Mouse (Mus musculus): ENCODE results near the gene Hnrnpa1. TPM values are rescaled to one million over a fixed set of nuclear protein-coding genes. Genes with fewer than 3 reads are reported as not detected.

The Hnrnpa1 gene
- polyA plus RNA-seq (2014; fragmentation: Nextera tagmentation; extraction: Ambion mirVana) = 1,022 and 1,035 TPM in 2 replicates

DNA sequence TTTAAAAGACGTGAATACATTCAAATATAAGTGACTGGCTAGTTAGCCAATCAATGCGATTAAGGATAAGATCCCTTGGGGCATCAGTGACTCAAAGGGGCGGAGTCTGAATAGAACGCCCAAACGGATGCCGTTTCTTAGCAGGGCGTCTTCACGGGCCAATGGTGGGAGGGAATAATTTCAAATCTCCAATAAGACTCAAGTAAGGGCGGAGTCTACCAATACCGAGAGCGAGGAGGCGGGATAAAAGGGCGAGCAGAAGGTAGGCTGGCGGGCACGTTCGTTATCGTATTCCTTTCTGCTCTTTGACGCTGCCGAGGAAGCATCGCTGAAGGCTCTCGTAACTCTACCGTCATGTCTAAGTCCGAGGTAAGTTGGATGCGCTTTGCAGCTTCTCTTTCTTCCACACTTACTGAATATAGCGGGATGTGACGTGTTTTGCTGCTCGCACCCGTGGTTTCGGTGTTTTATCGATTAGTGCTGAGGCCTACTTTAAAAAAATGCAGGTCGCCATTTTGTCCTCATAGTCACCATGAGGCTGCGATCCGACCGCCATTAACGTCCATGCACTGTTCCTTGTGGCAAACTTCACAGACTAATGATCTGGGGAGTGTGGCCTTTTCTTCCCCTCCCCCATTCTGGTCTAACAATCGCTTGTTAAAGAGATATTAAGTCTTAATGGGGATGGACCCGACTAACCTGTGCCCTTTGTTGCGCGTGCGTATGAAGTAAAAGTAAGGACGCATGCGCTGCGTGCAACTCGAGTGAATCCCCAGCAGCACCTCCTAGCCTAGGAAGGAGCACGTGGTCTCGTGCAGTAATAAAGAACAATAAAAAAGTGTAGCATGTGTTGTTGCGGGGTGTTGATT, at the start of gene Hnrnpa1:
Gene Hnrnpa1, plus strand, starts transcription at position 273 of the 869 bp plus-strand sequence.
- H3K4me2 ChIP-seq = peak within 1 kb of the TSS; percentile 82
- peak within 1 kb of the TSS; percentile 93 for H3K27ac ChIP-seq (ENCODE audit: low read depth)
- ATAC-seq (ENCODE audit: insufficient read depth) = peak; percentile 89
- TF ChIP-seq CTCF (IDR thresholded peaks at IDR 0.05; ENCODE audit: low read depth) = no peak
- WGBS = under 1% methylated on average over 47 of the region's 47 CpGs
- H3K9ac ChIP-seq = peak within 1 kb of the TSS; percentile 80
- no peaks in the 10 kb centered on the region for H3K9me3 ChIP-seq (ENCODE audit: low read depth, low read length)
- peak; percentile 99 for DNase-seq
- H3K4me1 ChIP-seq (ENCODE audit: insufficient read depth) = peaks cover 13% of the 10 kb centered on the region; the same call in 1 of the 2 replicates
- no peaks in the 10 kb centered on the region for H3K27me3 ChIP-seq (ENCODE audit: insufficient read depth, low read length)
- H3K36me3 ChIP-seq (ENCODE audit: insufficient read depth) = peaks cover 50% of the 10 kb centered on the region
- peak within 1 kb of the TSS; percentile 60 for H3K4me3 ChIP-seq (ENCODE audit: low read depth, low read length)

DNA sequence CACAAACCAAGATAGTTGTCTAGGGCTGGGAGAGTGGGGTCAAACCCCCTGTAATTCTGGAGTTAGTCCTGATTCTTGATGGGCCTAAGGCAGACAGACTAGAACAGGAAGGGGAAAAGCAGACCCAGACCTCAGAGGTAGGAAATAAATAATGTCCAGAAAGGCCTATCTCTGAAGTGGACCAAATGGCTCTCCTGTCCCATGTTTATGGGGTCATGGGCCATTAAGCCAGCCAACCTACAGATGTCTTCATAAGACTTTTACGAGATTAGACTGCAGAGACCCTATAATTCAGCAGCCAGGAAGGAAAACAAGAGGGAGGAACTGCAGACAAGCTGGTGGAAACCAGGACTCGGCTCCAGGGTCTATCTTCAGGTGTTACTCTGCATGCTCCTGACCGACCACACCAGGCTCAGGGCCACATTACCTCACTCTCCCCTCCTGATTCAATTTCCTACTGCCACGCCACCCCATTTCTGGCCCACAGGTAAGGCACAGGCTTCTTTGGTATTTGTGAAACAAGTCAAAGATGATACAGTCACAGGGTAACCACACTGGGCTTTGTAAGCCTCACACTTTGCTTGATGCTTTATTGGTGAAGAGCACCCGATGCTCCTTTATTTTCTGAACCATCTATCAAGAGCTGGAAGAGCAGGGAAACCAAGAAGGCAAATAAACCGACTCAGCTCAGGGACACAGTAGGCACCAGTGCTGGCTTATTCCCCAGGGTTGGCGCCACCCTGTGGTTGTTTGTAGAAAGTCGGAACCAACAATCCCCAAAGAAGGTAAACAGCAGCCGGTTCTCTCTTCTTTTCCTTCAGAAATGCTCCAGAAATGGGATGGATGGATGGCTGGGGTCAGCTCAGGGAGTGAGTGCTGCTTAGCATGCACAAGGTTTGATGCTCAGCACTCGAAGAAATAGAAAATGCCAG, 49.4 kb upstream of the Hnrnpa1 start:
- no peaks in the 10 kb centered on the region for H3K4me1 ChIP-seq (ENCODE audit: insufficient read depth)
- no peak overlapping the region for H3K4me2 ChIP-seq
- peak; percentile 65 for TF ChIP-seq CTCF (IDR thresholded peaks at IDR 0.05; ENCODE audit: low read depth)
- ATAC-seq (ENCODE audit: insufficient read depth) (no peak), DNase-seq (peak; percentile 63)
- H3K27ac ChIP-seq (ENCODE audit: low read depth) = no peak overlapping the region
- no peaks in the 10 kb centered on the region for H3K27me3 ChIP-seq (ENCODE audit: insufficient read depth, low read length)
- H3K36me3 ChIP-seq (ENCODE audit: insufficient read depth) = peaks cover 54% of the 10 kb centered on the region
- WGBS = 63% methylated on average over 10 of the region's 10 CpGs
- H3K4me3 ChIP-seq (ENCODE audit: low read depth, low read length) = no peak overlapping the region
- H3K9ac ChIP-seq = no peak overlapping the region
- no peaks in the 10 kb centered on the region for H3K9me3 ChIP-seq (ENCODE audit: low read depth, low read length)

DNA sequence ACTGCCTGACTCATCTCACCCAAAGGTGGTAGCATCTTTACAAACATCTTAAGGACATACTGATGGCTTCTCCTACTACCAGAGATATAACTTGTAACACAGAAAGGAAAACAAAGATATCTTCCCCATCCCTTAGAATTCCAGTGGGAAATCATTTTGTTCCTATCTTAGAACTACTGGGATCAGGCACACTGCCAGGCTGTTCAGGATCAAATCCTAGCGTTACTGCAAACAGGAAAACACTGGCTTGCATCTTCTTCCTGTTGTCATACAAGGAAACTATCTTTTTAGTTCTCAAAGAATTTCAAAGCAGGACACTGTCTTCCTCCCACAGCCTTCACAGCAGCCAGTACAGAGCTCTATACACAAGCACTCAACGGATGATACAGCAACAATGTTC, 46.6 kb upstream of the Hnrnpa1 start:
- no peak overlapping the region for H3K9ac ChIP-seq
- no peak for TF ChIP-seq CTCF (IDR thresholded peaks at IDR 0.05; ENCODE audit: low read depth)
- ATAC-seq (ENCODE audit: insufficient read depth) (no peak), DNase-seq (no peak)
- H3K36me3 ChIP-seq (ENCODE audit: insufficient read depth) = peaks cover 77% of the 10 kb centered on the region
- 73% methylated on average over 2 of the region's 2 CpGs for WGBS
- no peak overlapping the region for H3K27ac ChIP-seq (ENCODE audit: low read depth)
- no peaks in the 10 kb centered on the region for H3K9me3 ChIP-seq (ENCODE audit: low read depth, low read length)
- no peak overlapping the region for H3K4me2 ChIP-seq
- no peak overlapping the region for H3K4me3 ChIP-seq (ENCODE audit: low read depth, low read length)
- H3K27me3 ChIP-seq (ENCODE audit: insufficient read depth, low read length) = no peaks in the 10 kb centered on the region
- no peaks in the 10 kb centered on the region for H3K4me1 ChIP-seq (ENCODE audit: insufficient read depth)

DNA sequence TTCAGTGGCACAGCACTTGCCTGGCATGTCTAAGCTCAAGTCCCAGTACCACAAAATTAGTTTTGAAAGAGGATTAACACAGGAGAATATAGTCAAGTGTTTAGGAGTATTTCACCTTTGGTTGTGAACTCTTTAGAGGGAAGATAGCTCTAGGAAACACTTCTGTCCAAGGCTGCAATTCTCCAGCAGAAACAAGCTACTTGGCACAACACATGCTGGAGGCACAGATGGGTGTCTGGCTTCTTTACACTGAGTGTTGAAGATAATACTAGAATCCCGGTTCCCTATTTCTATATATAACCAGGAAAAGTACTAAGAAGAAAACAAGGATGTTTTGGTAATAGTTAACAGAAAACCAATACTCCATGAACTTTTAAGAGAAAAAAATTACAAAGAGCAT, 43.4 kb upstream of the Hnrnpa1 start:
- Histone ChIP-seq H3K27ac (ENCODE audit: low read depth) (no peak overlapping the region), H3K9ac (no peak overlapping the region), H3K4me1 (ENCODE audit: insufficient read depth) (no peaks in the 10 kb centered on the region), H3K4me3 (ENCODE audit: low read depth, low read length) (no peak overlapping the region), H3K27me3 (ENCODE audit: insufficient read depth, low read length) (no peaks in the 10 kb centered on the region), H3K4me2 (no peak overlapping the region), H3K36me3 (ENCODE audit: insufficient read depth) (peaks cover 96% of the 10 kb centered on the region), H3K9me3 (ENCODE audit: low read depth, low read length) (no peaks in the 10 kb centered on the region)
- no peak for TF ChIP-seq CTCF (IDR thresholded peaks at IDR 0.05; ENCODE audit: low read depth)
- no peak for ATAC-seq (ENCODE audit: insufficient read depth)
- 87% methylated on average over 1 of the region's 1 CpGs for WGBS
- DNase-seq = no peak

DNA sequence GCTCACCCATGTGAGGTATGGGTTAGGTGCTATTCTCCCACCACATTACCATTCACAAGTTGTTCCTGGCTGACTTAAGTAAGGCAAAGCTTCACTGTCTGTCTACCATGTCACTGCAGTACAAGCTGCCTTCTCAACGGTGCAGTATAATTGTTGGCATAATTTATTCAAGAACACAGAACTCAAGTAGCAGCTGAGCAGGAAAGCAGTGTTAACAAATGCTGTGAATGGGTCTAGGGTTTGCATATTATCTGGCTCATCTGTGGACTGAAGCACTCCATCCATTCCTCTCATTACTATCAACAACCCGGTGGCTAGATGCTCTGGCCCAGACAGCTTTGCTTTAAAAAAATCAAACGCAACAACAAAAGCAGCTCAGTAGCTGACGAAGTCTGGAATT, 42.4 kb upstream of the Hnrnpa1 start:
- no peak overlapping the region for H3K9ac ChIP-seq
- H3K27me3 ChIP-seq (ENCODE audit: insufficient read depth, low read length) = no peaks in the 10 kb centered on the region
- no peak overlapping the region for H3K4me3 ChIP-seq (ENCODE audit: low read depth, low read length)
- TF ChIP-seq CTCF (IDR thresholded peaks at IDR 0.05; ENCODE audit: low read depth) = no peak
- no peak overlapping the region for H3K4me2 ChIP-seq
- H3K9me3 ChIP-seq (ENCODE audit: low read depth, low read length) = no peaks in the 10 kb centered on the region
- H3K36me3 ChIP-seq (ENCODE audit: insufficient read depth) = peaks cover 95% of the 10 kb centered on the region
- H3K27ac ChIP-seq (ENCODE audit: low read depth) = no peak overlapping the region
- ATAC-seq (ENCODE audit: insufficient read depth) = no peak
- no peak for DNase-seq
- 82% methylated on average over 4 of the region's 4 CpGs for WGBS
- 0 out of 2 replicates have a peak, but pooled peaks cover 3% of the 10 kb centered on the region for H3K4me1 ChIP-seq (ENCODE audit: insufficient read depth)

DNA sequence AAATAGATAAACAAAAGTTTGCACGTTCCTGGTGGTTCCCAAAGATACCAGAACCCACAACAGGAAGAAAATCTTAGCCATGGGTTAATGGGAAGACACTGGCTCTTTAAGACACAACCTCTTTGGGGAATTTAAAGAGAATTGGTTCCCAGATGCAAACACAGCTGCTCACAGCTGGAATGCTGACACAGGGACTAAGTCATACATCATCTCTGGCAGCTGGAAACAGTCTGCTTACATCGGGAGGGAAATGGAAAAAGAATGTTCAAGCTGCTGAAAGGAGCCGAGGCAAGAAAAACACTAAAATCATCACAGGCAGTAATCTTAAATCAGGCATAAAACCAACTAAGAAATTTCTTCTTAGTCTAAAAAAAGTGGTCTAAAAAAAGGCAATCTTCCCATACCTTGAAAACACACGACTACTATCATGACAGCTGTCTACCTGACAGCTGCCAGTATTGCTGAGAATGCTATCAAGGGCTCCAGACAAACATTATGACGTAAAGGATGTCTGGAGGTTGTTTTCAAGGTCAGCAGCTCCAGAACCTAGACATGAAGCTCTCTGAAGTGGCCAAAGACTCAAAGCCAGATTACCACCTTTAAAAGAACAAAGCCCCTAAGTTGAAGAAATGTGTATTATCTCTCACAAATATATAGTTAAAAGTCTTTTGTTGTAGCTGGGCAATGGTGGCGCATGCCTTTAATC, 38.0 kb upstream of the Hnrnpa1 start:
- peak overlapping the region; percentile 1; the same call in 1 of the 2 replicates for H3K4me2 ChIP-seq

More for the DNA sequence above, 38.0 kb upstream of the Hnrnpa1 start:
- Histone ChIP-seq H3K36me3 (ENCODE audit: insufficient read depth) (peaks cover 93% of the 10 kb centered on the region), H3K9ac (no peak overlapping the region), H3K4me1 (ENCODE audit: insufficient read depth) (0 out of 2 replicates have a peak, but pooled peaks cover 4% of the 10 kb centered on the region), H3K27me3 (ENCODE audit: insufficient read depth, low read length) (no peaks in the 10 kb centered on the region), H3K9me3 (ENCODE audit: low read depth, low read length) (no peaks in the 10 kb centered on the region), H3K27ac (ENCODE audit: low read depth) (peak overlapping the region; percentile 48; the same call in 1 of the 2 replicates), H3K4me3 (ENCODE audit: low read depth, low read length) (no peak overlapping the region)
- TF ChIP-seq CTCF (IDR thresholded peaks at IDR 0.05; ENCODE audit: low read depth) = no peak
- DNase-seq (peak; percentile 94), ATAC-seq (ENCODE audit: insufficient read depth) (peak; percentile 81)
- WGBS = 34% methylated on average over 6 of the region's 6 CpGs
